Mouse (Mus musculus): ENCODE data around the gene Runx2.

DNA sequence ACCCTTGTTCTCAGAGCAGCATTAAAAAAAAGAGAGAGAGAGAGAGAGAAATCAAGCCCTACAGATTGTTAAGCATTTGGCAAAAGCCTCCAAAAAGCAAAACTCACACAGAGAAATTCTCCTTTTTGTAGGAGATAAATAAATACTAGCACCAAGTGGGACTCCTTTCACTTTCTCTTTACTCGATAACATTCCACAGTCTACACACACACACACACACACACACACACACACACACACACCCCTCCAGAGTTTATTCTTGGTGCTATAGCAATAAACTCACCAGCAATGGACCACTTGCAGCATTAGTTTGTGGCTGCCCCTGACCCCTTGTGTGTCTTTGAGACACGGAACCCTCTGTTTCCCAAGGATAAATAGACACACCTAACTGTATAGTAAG lies 190.9 kb downstream of the Runx2 start:
- TF ChIP-seq POLR2A (IDR thresholded peaks at IDR 0.05; ENCODE audit: low read depth, low read length) (no peak), CTCF (IDR thresholded peaks at IDR 0.05; ENCODE audit: borderline replicate concordance, insufficient read depth, low read length) (no peak)

Data from embryonic fibroblast, embryonic 13.5 days (primary cell).